Mouse (Mus musculus): ENCODE results near the gene Hs2st1. TPM values are rescaled to one million over a fixed set of nuclear protein-coding genes. Genes with fewer than 3 reads are reported as not detected.

Gene Hs2st1
- polyA plus RNA-seq, 1 experiment, result not detected

DNA sequence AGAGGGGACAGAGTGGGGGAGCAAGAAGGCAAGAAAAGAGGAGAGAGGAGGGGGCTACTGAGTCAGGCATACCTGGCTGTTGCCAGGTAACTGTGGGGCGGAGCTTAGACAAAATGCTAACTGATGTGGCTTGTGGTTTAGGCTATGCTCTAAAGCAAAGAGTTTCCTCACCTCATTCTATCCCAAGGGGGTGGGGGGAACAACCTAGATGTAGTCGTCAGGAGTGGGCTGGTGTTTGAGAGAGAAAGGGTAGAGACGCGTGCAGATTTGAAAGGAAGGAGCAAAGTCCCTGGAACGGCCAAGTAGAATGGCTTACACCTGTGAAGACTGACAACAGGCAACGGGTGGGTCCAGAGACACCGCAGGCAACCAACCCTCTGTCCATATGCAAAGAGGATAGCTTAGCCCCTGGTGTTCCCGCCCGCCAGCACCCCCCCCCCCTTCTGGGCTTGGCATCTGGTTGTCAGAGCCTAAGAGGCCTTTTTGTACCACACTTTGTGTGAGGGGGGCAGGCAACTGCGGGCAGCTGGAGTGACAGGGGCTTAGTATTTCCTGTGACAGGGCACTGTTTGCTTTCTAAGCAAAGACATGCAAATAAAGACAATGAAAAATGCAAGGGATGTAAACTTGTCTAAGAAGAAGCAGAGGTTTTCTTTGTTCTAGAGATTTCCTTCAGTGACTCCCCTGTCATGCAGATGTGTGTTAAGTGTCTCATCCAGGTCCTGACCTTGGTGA is 157.3 kb downstream of the Hs2st1 start:
- no peak overlapping the region for H3K27ac ChIP-seq (ENCODE audit: insufficient read depth, low read depth, low read length)
- no peaks in the 10 kb centered on the region for H3K4me1 ChIP-seq (ENCODE audit: control insufficient read depth, insufficient read depth, low read length)
- no peak overlapping the region for H3K4me3 ChIP-seq (ENCODE audit: insufficient read depth, low read depth, low read length)
- TF ChIP-seq CTCF (IDR thresholded peaks at IDR 0.05; ENCODE audit: insufficient read depth, low read depth, low read length), result no peak
- TF ChIP-seq POLR2A (IDR thresholded peaks at IDR 0.05; ENCODE audit: insufficient read depth, low read depth, low read length), result no peak
- 22% methylated on average over 10 of the region's 10 CpGs for WGBS

DNA sequence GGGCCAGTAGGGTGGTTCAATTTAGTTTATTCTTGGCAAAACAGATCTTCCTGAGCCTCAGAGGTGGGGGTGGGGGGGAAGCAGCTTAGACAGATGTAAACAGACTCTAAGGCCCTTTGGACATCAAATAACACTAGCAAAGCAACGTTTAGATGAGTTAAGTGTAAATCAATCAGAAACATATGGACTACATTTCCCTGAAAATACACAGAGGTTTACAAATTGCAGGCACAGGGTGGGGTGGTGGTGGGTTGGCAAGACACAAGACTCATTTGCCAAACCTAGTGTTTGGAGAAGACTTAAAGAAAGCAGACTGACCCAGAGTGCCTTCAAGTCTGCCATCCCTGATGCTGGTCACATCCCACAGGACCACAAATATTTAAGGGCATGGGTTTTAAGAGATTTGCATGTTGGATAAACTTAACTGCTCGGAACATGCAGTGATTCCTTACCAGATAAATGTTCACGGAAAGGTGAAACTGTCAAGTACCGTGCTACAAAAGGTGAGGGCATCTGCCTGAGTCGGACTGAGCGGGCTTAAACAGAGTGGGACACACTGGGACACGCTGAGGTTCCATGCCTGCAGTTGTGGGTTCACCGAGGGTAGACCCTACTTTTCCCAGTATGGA is 158.2 kb downstream of the Hs2st1 start:
- Histone ChIP-seq H3K27ac (ENCODE audit: insufficient read depth, low read depth, low read length) (no peak overlapping the region), H3K4me1 (ENCODE audit: control insufficient read depth, insufficient read depth, low read length) (no peaks in the 10 kb centered on the region), H3K4me3 (ENCODE audit: insufficient read depth, low read depth, low read length) (no peak overlapping the region)
- WGBS, result 46% methylated on average over 8 of the region's 8 CpGs
- TF ChIP-seq POLR2A (IDR thresholded peaks at IDR 0.05; ENCODE audit: insufficient read depth, low read depth, low read length) (no peak), CTCF (IDR thresholded peaks at IDR 0.05; ENCODE audit: insufficient read depth, low read depth, low read length) (no peak)

DNA sequence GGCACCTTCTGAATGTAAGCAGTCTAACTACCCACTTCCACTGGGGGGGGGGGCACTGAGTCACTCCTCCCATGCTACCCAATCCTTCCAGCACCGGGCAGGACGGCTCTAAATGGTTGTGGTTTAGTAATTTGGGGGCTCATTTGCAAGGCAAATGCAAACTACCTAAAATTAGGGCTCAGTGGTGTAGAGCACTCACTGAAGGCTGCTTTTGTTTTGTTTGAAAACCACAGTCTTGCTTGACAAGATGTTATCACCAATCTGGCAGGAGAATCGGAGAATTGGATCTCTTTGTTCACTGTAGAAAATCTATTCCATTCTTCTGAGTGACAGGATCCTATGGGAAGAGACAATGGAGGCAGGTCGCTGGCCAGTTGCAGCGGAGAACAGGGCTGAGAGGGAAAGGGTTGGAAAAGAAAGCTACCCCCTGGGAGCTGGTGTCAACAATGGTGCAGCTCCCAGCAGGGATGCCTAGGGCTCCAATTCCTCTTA is 158.9 kb downstream of the Hs2st1 start:
- no peak for TF ChIP-seq CTCF (IDR thresholded peaks at IDR 0.05; ENCODE audit: insufficient read depth, low read depth, low read length)
- TF ChIP-seq POLR2A (IDR thresholded peaks at IDR 0.05; ENCODE audit: insufficient read depth, low read depth, low read length), result no peak
- 31% methylated on average over 5 of the region's 5 CpGs for WGBS
- H3K4me1 ChIP-seq (ENCODE audit: control insufficient read depth, insufficient read depth, low read length), result no peaks in the 10 kb centered on the region
- no peak overlapping the region for H3K27ac ChIP-seq (ENCODE audit: insufficient read depth, low read depth, low read length)
- H3K4me3 ChIP-seq (ENCODE audit: insufficient read depth, low read depth, low read length), result no peak overlapping the region

DNA sequence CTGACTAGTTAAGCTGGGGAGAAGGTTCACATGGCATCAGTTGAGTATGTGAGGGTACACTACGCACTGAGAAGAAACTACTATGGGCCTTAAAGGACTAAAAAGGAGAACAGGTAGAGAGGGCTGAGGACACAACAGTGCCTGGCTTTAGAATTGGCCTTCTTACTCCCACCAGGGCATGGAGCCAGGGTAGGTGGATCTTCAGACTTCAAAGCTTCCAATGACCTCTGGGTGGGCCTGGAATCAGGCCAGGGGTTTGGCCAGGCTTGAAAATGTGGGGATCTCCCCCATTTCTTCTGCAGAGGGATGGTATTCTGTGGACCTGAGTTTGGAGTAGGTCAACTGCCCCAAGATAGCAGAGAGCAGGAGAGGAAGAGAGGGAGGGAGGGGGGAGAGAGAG is 161.0 kb downstream of the Hs2st1 start:
- no peak overlapping the region for H3K4me3 ChIP-seq (ENCODE audit: insufficient read depth, low read depth, low read length)
- H3K27ac ChIP-seq (ENCODE audit: insufficient read depth, low read depth, low read length), result no peak overlapping the region
- WGBS, result 97% methylated on average over 1 of the region's 1 CpGs
- H3K4me1 ChIP-seq (ENCODE audit: control insufficient read depth, insufficient read depth, low read length), result 0 out of 2 replicates have a peak, but pooled peaks cover 2% of the 10 kb centered on the region
- no peak for TF ChIP-seq CTCF (IDR thresholded peaks at IDR 0.05; ENCODE audit: insufficient read depth, low read depth, low read length)
- TF ChIP-seq POLR2A (IDR thresholded peaks at IDR 0.05; ENCODE audit: insufficient read depth, low read depth, low read length), result no peak

DNA sequence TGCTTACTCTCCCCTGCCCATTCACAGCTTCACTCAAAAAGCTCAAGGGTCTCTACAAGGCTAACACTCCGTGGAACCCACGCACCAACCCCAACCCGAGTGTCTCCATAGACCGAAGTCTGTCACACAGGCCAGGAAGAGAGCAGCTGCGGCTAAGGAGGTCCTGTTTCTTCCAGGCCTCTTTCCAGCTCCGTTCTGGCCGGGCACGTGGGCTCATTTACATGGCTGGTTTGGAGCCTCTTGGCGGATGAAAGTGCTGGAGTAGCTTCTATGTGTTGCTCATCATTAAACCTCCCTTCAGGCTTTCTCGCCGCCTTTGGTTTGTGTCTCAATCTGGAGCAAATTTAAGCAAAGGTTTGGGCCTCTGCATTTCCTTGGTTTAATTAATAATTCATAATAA is 164.7 kb downstream of the Hs2st1 start:
- Histone ChIP-seq H3K27ac (ENCODE audit: insufficient read depth, low read depth, low read length) (no peak overlapping the region), H3K4me1 (ENCODE audit: control insufficient read depth, insufficient read depth, low read length) (0 out of 2 replicates have a peak, but pooled peaks cover 2% of the 10 kb centered on the region), H3K4me3 (ENCODE audit: insufficient read depth, low read depth, low read length) (no peak overlapping the region)
- WGBS, result 63% methylated on average over 11 of the region's 11 CpGs
- TF ChIP-seq POLR2A (IDR thresholded peaks at IDR 0.05; ENCODE audit: insufficient read depth, low read depth, low read length) (no peak), CTCF (IDR thresholded peaks at IDR 0.05; ENCODE audit: insufficient read depth, low read depth, low read length) (no peak)

DNA sequence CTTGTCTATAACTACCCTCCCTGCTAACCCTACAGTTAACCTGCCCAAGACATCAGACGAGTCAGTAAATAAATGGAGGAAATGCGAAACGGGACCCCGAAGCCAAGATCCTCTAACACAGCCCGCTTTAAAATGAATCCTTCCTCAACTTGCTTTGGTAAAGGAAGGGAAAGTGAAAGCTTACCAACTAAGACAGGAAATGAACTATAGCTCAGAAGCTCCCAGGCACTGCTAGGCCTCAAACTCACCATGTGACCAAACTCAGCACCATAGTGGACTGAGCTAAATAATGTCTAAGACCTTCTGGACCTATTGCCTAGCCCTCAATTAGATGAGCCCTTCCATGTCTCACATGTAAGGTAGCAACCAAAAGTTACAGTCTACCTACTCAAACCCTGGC is 168.7 kb downstream of the Hs2st1 start:
- no peak overlapping the region for H3K27ac ChIP-seq (ENCODE audit: insufficient read depth, low read depth, low read length)
- no peak for TF ChIP-seq POLR2A (IDR thresholded peaks at IDR 0.05; ENCODE audit: insufficient read depth, low read depth, low read length)
- TF ChIP-seq CTCF (IDR thresholded peaks at IDR 0.05; ENCODE audit: insufficient read depth, low read depth, low read length), result no peak

DNA sequence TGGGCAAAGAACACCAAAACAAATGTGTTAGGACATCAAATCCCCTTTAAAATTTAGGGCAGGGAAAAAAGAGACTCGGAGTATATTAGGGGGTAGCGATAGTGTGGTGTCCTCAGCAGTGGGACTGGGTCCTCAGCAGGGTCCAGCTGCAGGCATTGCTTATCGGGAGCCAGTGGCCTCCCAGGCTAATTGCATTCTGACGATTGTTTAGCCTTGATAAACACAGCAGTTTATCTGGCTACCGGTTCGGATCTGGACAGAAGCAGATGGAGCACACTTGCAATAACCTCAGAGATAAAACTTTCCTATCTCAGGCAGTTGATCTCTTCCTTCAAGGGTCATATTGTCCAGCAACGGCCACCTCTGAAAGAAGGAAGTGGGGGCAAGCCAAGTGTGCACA is 169.1 kb downstream of the Hs2st1 start:
- H3K4me1 ChIP-seq (ENCODE audit: control insufficient read depth, insufficient read depth, low read length), result peaks cover 7% of the 10 kb centered on the region; the same call in 1 of the 2 replicates
- no peak overlapping the region for H3K4me3 ChIP-seq (ENCODE audit: insufficient read depth, low read depth, low read length)
- WGBS, result 83% methylated on average over 7 of the region's 7 CpGs
- no peak overlapping the region for H3K27ac ChIP-seq (ENCODE audit: insufficient read depth, low read depth, low read length)
- TF ChIP-seq CTCF (IDR thresholded peaks at IDR 0.05; ENCODE audit: insufficient read depth, low read depth, low read length) (no peak), POLR2A (IDR thresholded peaks at IDR 0.05; ENCODE audit: insufficient read depth, low read depth, low read length) (no peak)

More for the DNA sequence above, 168.7 kb downstream of the Hs2st1 start:
- Histone ChIP-seq H3K4me1 (ENCODE audit: control insufficient read depth, insufficient read depth, low read length) (peaks cover 7% of the 10 kb centered on the region; the same call in 1 of the 2 replicates), H3K4me3 (ENCODE audit: insufficient read depth, low read depth, low read length) (no peak overlapping the region)
- 90% methylated on average over 5 of the region's 5 CpGs for WGBS

DNA sequence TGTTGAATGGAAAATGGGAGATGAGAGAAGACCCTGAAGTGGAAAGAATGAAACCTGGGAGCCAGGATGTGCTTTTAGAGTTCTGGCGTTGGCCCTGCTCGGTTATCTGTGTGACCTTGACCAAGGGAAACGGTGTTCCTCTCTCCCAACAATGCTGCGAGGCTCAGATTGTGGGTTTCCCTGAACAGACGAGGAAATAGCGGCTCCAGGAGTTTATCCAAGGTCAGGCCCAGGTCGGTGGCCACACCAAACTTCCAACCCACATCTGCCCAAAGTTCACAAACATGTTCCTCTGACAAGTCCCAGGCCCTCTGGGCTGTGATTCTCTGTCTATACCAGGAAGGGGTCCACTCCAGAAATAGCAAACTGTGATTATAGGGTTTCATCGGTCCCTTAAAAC is 169.6 kb downstream of the Hs2st1 start:
- 84% methylated on average over 8 of the region's 8 CpGs for WGBS
- no peak overlapping the region for H3K4me3 ChIP-seq (ENCODE audit: insufficient read depth, low read depth, low read length)
- H3K27ac ChIP-seq (ENCODE audit: insufficient read depth, low read depth, low read length), result no peak overlapping the region
- TF ChIP-seq CTCF (IDR thresholded peaks at IDR 0.05; ENCODE audit: insufficient read depth, low read depth, low read length) (no peak), POLR2A (IDR thresholded peaks at IDR 0.05; ENCODE audit: insufficient read depth, low read depth, low read length) (no peak)
- H3K4me1 ChIP-seq (ENCODE audit: control insufficient read depth, insufficient read depth, low read length), result peaks cover 7% of the 10 kb centered on the region; the same call in 1 of the 2 replicates

Data from olfactory bulb, adult 2 months (tissue).